Mouse (Mus musculus) bone marrow, adult 2 months (tissue): ENCODE data around the gene Ankrd33b. TPM values are rescaled to one million over a fixed set of nuclear protein-coding genes. Genes with fewer than 3 reads are reported as not detected.

Source experiments
- H3K27ac ChIP-seq: fragments of 200-500 bp; 2 replicates; pipeline ENCODE4 v1.5.1; 2012; ENCODE audit warnings: low read depth, mild to moderate bottlenecking, control low read depth, inconsistent platforms, low read length; ENCODE audit not compliant: control insufficient read depth, poor library complexity, insufficient read depth
- H3K4me1 ChIP-seq: fragments of 200-500 bp; 2 replicates; pipeline ENCODE4 v1.6.1; 2011; ENCODE audit warnings: low read length; ENCODE audit not compliant: control insufficient read depth, insufficient read depth
- H3K4me3 ChIP-seq: fragments of 200-500 bp; replicated peaks from 2 replicates; pipeline ENCODE3; 2011; ENCODE audit warnings: mild to moderate bottlenecking, low read depth, low read length, control low read depth; ENCODE audit not compliant: control insufficient read depth
- CTCF ChIP-seq: fragments of 200-500 bp; IDR thresholded peaks from 2 replicates; pipeline ENCODE4 v1.5.1; 2011; ENCODE audit warnings: low read length, control low read depth; ENCODE audit not compliant: control insufficient read depth, insufficient read depth
- POLR2A ChIP-seq: fragments of 200-500 bp; IDR thresholded peaks from 2 replicates; pipeline ENCODE4 v1.6.1; 2011; ENCODE audit warnings: low read depth, mild to moderate bottlenecking, control low read depth, low read length, borderline replicate concordance; ENCODE audit not compliant: control insufficient read depth
- WGBS: fragments of 180-500 bp; shearing (Covaris S2); methylation state at CpG from one replicate; pipeline ENCODE4 v1.1.7; 2018; 5-methylcytosine and 5-hydroxymethylcytosine counted together
- polyA plus RNA-seq: library from polyadenylated mRNA; stranded (reverse); fragments of >200 nt; gene quantifications from 2 replicates; pipeline ENCODE4 v1.2.4, GENCODE M21; 2011; ENCODE audit warnings: low replicate concordance; ENCODE audit not compliant: missing spikeins, insufficient read depth, insufficient read length

Gene Ankrd33b
- polyA plus RNA-seq, 1 experiment: 3.9 TPM

DNA sequence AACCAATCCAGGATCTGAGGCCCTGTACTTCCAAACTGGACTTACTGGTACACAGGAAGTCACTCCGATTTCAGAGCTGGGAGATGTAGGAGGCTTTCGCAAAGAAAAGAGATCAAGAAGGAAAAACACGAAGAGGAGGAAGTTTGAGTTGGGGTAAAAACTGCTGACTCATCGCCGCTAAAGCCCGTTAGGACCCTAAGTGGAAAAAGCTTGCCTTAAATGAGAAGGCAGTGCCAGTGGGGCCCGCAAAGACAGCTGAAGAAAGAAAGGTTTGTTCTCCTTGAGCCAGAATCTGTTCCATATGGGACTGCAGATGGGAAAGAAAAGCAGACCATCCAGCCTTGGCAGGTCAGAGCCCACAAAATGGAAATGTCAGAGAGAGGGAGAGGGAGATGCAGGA is 118.6 kb downstream of the Ankrd33b start:
- 8% methylated on average over 7 of the region's 7 CpGs for WGBS
- no peak overlapping the region for H3K4me3 ChIP-seq
- H3K27ac ChIP-seq: no peak overlapping the region
- no peaks in the 10 kb centered on the region for H3K4me1 ChIP-seq
- TF ChIP-seq CTCF (no peak), POLR2A (no peak)

DNA sequence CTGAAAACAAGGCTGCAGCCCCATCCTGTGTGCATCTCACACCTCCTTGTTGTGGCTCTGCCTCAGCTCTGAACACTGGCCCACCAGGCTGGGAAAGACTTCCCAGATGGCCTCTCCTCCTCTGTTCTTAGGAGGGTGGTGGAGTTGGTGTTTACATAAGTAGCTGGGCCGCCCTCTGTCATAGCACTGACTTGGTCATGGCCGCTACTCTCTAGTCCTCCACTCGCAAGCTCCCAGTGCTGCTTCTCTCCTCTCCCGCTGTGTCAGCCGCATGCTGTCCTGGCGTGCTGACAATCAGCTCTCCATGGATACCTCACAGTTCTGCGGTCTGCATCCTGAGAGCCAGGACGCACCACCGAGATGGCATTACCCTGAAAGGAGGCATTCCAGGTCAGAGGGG is 120.5 kb downstream of the Ankrd33b start:
- 92% methylated on average over 9 of the region's 9 CpGs for WGBS
- Histone ChIP-seq H3K4me3 (no peak overlapping the region), H3K27ac (no peak overlapping the region), H3K4me1 (no peaks in the 10 kb centered on the region)
- no peak for TF ChIP-seq CTCF

DNA sequence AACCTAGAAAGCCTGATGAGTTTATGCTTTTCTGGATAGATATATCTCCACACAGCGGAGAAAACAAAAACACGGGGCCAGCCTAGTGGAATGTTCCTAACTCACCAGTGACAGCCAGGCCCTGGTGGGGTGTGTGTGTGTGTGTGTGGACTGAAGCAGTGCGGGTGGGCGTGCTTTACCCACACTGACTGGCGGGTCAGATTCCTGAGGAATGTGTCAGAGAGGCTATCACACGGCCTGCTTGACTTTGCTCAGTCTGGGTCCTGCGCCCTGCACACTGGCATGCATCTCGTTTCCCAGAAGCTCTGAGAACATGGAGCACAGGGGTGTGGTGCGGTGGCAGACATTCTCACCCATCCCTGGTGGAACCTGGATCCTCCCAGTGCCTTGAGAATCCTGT is 121.6 kb downstream of the Ankrd33b start:
- no peak overlapping the region for H3K4me3 ChIP-seq
- 87% methylated on average over 9 of the region's 9 CpGs for WGBS
- H3K27ac ChIP-seq: no peak overlapping the region
- H3K4me1 ChIP-seq: no peaks in the 10 kb centered on the region
- TF ChIP-seq CTCF (no peak), POLR2A (no peak)

DNA sequence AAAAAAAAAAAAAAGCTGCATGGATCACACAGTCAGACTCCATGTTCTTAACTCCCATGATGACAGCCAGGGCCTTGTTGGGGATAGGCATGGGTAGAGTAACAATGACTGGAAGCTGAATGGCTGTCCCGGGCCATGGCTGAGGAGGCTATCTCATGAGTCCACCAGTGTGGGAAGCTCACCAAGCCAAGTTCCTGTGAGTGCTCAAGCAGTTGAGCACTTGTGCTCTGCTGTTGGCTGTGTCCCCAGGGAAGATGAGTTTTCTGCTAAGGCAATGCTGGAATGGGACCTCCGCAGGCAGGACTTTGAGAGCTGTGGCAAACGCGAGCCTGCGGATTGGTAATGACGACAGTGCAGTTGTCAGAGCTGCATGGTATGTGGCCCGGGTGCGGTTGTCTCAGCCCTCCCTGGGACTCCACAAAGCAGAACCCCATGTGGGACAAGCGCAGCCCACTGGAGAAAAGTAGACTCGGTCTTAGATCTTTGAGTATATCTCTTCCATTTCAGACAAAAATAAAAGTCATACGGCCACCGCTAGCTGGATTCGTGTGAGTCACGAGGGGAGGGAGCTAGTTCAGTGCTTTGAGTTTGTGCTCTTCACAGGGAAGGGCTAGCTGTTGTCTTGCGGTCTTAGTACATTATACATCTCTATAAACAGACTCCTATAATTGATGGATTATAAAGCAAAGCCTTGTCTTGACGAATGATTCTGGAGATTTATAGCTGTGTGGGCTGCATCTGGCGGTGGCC is 122.7 kb downstream of the Ankrd33b start:
- H3K27ac ChIP-seq: no peak overlapping the region
- WGBS: 88% methylated on average over 17 of the region's 17 CpGs

DNA sequence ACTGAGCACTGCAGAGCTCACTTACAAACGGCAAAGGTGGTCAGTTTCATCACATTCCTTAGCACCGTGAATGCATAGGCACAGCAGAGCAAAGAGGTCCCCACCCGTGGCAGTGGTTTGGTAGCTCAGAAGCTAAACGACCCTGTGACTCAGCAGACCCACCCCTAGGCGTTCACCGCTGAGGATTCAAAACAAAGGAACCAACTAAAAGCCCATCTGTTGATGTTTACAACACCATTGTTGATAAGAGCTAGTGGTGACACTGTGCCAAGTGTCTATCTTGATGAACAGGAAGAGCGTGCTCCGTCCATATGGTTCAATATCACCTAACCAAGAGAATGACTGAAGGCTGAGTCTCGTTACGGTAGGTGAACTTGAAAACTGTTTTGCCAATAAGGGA is 124.3 kb downstream of the Ankrd33b start:
- H3K4me3 ChIP-seq: no peak overlapping the region
- 57% methylated on average over 10 of the region's 10 CpGs for WGBS
- no peaks in the 10 kb centered on the region for H3K4me1 ChIP-seq
- TF ChIP-seq CTCF (no peak), POLR2A (no peak)
- H3K27ac ChIP-seq: no peak overlapping the region

More for the DNA sequence above, 122.7 kb downstream of the Ankrd33b start:
- TF ChIP-seq CTCF (no peak), POLR2A (no peak)
- H3K4me1 ChIP-seq: no peaks in the 10 kb centered on the region
- no peak overlapping the region for H3K4me3 ChIP-seq

Other genes starting within 250 kb of the Ankrd33b start
- gene Dap, start 143.4 kb downstream of the Ankrd33b start, polyA plus RNA-seq: 44.3 and 56.9 TPM in 2 replicates
- not detected in 2 replicates for gene Ropn1l, start 86.0 kb upstream of the Ankrd33b start, polyA plus RNA-seq
- gene March6, start 163.3 kb upstream of the Ankrd33b start, polyA plus RNA-seq: 14.9 and 20.9 TPM in 2 replicates
- gene Cmbl, start 197.7 kb upstream of the Ankrd33b start, polyA plus RNA-seq: 10.0 and 10.2 TPM in 2 replicates
- gene Cct5, start 234.1 kb upstream of the Ankrd33b start, polyA plus RNA-seq: 104 and 152 TPM in 2 replicates
- gene Fam173b, start 234.1 kb upstream of the Ankrd33b start, polyA plus RNA-seq: 15.2 and 17.7 TPM in 2 replicates